Mouse (Mus musculus): ENCODE measurements around the gene Abca17.

The Abca17 gene

DNA sequence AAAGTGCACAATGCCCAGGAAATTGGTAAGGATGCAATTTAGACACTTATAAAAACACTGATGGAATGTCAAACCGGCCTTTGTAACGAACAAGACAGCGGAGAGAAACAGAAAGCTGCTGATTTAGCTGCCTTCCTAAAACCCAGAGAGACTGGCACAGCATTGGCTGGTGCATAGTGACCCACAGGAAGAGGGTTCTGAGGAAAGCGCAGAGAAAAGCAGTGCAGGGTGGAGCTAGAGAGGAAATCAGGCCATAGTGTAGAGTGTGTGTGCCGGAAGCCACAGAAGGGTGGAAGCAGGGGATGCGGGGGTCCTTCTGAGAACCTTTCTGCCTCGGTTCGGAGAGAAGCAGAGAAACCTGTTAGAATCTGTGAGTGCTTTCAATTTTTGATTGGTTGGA is 6.2 kb downstream of the Abca17 start:
- peak; percentile 35 for DNase-seq

DNA sequence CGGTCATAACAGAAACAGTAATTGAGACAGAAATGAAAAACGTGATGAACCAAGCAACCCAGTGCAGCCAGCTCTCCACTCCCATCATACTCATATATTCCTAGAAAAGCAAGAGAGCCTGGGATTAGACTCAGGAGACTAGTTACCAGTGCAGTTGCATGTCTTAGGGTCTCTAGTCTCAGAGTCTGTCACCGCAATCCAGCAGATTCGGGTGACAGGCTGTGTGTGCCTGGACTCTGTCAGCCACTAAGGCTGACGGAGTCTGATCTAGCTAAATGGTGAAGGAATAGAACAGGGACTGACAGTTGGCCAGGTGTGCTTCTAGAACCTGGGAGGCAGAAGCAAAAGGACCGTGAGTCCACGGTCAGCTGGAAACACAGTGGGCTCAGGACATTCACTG is 23.2 kb downstream of the Abca17 start:
- no peak for DNase-seq

DNA sequence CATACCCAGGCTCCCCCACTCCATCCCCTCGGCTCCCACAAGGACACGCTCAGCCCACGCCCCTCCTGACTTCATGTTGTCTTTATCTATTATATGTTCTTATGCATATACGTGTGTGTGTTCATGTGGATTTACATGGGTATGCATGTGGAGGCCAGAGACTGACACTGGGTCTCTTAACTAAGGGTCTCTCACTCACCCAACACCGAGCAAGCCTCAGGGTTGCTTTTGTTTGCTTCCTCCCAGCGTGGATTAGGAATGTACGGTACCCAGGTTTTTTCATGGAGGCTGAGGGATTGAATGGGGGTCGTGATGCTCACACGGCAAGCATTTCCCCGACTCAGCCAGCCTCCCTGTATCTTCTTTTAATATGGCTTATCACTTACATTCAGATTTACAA is 25.8 kb downstream of the Abca17 start:
- no peak for DNase-seq

DNA sequence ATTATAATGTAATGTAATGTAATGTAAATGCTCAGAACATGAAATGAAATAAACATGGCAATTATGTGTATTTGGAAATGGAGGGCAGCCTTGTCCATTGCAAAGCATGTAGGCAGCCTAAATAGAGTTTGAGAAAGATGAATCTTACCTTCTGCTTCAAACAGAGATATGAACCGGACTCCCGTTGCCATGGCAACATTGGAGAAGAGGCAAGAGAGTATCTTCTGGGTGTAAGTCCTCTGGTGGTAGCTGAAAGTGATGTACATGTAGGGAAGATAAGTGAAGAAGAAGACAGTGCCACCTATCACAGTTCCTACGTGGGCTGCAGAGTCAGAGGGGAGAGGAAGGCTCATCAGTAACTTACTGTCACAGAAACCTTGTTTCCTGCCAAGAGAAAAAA is 30.0 kb downstream of the Abca17 start:
- no peak for DNase-seq

DNA sequence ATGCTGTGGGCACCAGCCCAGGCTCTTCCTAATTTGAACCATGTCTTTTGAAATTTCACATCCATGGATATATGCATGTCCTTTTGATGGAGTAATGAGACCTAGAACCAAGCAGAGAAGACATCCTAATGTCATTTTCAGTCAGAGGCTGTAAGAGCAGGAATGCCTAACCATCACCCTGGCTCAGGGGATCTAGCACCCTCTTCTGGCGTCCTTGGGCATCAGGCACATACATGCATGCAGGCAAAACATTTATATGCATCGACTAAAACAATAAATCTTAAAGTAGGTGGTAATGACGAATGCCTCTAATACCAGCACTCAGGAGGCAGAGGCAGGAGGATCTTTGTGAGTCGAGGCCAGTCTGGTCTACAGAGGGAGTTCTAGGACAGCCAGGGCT is 43.4 kb downstream of the Abca17 start:
- DNase-seq: peak; percentile 42

DNA sequence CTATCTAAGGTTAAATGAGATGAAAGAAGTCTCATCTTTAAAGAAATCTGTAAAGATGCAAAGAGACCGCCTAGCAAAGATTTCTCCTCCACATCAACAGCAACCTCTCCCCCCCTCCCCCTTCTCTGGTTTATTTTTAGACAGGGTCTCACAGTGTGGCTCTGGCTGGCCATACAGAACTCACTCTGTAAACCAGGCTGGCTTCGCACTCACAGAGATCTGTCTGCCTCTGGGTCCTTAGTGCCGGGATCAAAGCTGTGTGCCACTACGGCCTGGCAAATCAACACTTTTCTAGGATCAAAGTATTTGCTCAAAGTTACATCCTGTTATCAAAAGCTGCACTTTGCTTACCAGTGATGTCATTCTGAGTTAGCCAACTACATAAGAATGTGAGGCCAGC is 50.2 kb downstream of the Abca17 start:
- no peak for DNase-seq

DNA sequence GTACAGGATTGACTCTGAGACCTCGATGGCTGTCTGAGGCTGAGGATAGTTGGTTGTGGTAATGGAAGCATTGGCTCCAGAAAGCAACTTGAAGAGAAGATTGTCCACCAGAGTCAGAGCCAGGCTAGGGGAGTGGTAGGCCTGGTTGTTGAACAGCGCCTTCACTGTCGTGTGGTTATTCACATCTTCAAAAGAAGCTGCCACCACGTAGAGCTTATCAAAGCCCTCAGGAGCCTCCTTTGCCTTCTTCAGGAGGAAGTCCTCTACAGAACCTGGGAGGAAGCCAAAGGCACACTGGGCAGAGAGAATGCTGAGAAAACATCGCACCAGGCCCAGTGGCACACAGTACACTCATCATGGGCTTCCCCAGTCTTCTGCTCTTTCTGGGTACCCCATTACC is 61.5 kb downstream of the Abca17 start:
- DNase-seq: no peak

DNA sequence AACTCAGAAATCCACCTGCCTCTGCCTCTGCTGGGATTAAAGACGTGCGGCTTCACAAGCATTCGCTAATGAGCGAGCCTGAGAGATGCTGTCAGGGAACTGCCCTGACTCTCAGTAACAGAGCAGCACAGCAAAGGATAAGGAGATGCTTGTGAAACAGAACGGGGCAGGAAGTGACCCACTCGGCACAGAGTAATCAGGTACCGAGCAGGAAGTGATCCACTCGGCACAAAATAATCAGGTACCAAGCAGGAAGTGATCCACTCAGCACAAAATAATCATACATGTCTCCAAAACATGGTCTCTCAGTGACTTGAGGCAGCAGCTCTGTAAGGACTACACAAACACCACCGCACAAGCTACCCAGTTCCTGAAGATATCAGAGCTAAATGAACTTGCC is 62.4 kb downstream of the Abca17 start:
- DNase-seq: no peak

DNA sequence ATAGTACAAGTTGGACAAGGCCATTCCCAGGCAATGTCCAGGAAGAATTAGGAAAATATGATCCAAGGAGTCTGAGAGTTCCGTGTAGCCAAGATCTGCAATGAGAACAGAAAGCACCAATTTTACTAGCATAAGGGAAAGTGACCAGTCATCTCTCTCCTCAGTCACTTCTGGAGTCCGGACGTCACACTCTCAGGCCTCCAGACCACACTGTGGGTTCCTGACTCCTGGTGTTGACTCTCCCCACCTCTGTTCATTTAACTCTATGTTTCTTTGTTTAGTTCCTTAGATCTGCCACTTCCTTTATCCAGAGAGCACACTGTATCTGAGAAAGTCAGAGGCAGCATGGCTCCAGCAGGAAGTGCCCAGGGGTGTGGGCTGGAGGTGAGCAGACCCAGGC is 65.2 kb downstream of the Abca17 start:
- no peak for DNase-seq

DNA sequence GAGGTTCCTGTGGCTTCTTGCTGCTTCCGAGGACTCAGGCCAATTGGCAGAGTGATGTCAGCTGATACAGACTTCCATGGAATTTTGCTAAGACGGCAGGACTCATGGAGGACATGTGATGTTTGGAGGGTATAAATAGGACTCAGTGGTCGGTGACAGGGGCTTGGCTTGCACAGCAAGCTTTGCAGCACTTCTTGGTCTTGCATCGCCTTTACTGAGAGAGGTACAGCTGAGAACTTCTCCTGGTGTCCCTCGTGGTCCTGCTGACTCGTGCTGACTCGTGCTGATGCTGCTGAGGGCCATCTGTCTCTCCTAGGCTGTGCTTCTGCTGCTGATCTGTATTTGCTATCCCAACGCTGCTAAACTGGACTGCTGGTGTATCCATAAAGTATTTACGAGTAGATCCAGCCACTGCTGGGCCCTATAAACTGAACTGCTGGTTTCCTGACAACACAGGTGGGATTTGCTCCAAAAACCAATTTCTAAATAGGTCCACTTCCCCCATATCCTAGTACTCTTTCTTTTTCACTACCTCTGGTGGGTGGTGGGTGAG is 67.5 kb downstream of the Abca17 start:
- no peak for DNase-seq

DNA sequence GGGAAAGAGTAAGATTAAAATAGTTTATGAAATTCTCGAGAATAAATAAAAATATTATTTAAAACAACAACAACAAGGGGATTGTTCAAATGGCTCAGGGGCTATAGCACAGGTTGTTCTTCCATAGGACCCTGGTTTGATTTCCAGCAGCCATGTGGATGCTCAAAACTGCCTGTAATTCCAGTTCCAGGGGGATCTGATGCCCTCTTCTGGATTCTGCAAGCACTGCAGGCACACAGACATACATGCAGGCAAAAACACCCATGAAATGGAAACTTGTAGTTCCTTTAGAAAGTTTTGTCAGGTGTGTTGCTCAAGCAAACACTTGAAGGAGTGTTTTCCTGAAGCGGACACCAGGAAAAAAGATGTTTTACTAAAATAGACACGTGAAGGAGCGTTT is 68.2 kb downstream of the Abca17 start:
- DNase-seq: peak; percentile 12

DNA sequence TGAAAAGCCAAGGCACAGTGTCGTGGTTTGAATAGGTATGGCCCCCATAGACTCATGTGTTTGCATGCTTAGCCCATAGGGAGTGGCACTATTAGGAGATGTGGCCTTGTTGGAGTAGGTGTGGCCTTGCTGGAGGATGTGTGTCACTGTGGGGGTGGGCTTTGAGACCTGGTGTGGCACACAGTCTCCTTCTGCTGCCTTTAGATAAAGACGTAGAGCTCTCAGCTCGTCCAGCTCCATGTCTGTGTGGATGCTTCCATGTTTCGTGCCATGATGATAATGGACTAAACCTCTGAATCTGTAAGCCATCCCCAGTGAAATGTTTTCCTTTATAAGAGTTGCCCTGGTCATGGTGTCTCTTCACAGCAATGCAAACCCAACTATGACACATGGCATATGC is 71.0 kb downstream of the Abca17 start:
- DNase-seq: no peak

DNA sequence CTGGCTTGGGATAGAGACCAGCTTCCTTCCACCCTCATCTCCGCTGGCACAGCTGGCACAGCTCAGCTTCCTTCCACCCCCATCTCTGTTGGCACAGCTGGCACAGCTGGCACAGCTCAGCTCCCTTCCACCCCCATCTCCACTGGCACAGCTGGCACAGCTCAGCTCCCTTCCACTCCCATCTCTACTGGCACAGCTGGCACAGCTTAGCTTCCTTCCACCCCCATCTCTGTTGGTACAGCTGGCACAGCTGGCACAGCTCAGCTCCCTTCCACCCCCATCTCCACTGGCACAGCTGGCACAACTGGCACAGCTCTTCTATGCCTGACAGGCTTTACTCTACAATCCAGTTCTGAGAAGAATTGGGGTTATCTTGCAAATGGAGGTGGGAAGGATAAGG is 83.7 kb downstream of the Abca17 start:
- DNase-seq: no peak

DNA sequence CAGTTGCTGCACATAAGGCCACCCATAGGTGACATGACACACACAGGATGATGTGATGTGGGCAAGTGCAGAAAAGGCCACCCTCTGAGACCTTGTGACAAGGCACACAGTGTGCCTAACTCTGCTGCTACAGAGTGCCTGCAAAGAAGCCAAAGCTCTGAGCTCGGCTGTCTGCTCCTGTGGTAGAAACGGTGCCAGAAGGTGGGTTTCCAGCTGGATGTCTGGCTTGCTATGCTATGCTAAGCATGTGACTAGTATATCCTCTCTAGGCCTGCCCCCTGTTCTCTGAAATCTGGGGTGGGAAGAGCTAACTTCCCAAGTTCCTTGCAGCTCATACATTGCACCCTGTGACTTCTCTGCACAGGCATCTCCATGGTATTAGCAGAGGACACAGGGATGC is 86.1 kb downstream of the Abca17 start:
- no peak for DNase-seq

DNA sequence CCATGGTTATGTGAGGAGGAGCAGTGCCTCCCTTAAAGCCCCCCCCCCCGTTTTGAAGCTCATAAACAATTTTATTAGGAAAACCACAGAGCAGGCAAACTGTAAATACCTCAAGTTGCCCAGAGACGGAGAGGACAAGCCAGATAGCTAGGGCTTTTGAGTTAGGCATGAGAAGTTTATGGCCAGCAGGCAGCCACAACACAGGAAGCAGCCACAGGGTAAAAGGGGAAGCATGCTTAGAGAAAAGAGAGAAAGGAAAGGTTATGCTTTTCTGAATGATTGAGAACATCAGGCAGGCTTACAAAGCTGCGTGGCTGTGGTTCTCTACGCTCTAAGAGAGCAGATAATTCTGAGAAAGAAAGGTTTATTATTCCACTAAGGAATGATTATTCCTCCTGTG is 90.4 kb downstream of the Abca17 start:
- DNase-seq: no peak

DNA sequence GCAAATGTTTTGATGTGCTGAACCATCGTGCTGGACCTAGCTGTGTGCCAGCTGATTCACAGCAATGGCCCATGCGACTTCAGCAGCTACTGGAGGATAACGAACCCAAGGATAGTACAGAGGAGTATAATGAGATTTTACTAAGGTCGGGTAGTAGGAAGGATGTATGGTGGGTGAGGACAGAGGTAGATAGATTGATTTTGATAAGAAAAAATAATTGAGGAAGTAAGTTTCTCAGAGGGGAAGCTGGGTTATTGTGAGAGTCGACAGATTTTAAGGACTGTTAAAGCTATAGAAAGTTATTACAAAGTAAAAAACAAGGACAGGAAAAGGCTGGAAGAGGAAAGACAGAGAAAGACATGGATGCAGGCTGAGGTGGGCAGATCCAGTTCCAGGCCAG is 91.2 kb downstream of the Abca17 start:
- no peak for DNase-seq

DNA sequence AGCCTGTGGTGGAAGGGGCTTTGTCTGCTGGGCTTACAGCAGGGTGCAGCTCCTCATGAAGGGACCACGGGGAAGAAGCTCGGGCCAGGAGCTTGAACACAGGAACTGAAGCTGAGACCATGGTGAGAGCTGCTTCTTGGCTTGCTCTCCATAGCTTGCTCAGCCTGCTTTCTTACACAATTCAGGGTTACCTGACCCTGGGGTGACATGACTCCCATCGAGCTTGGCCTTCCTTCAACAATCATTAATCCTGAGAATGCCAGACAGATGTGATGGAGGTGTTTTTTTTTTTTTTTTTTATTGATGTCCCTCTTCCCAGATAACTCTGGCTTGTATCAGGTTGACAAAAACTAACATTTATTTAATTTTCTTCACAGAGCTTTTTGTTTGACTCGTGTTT is 91.9 kb downstream of the Abca17 start:
- no peak for DNase-seq

DNA sequence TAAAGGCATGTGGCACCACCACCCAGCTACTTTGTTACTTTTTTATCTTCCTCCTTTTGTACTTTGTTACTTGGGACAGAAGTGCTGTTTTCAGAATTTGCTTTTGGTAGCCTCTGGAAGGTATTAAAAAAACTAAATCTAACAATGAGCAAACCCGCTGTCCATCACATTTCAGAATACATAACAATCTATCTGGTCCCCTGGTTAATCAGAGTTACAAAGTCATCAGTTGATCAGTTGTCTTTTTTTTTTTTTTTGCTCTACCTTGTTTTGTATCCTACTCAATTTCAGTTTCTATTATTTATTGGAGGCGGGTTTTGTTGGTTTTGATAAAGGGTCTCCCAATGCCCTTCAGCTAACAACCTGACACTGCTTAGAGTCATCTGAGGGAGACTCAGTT is 98.5 kb downstream of the Abca17 start:
- DNase-seq: no peak

DNA sequence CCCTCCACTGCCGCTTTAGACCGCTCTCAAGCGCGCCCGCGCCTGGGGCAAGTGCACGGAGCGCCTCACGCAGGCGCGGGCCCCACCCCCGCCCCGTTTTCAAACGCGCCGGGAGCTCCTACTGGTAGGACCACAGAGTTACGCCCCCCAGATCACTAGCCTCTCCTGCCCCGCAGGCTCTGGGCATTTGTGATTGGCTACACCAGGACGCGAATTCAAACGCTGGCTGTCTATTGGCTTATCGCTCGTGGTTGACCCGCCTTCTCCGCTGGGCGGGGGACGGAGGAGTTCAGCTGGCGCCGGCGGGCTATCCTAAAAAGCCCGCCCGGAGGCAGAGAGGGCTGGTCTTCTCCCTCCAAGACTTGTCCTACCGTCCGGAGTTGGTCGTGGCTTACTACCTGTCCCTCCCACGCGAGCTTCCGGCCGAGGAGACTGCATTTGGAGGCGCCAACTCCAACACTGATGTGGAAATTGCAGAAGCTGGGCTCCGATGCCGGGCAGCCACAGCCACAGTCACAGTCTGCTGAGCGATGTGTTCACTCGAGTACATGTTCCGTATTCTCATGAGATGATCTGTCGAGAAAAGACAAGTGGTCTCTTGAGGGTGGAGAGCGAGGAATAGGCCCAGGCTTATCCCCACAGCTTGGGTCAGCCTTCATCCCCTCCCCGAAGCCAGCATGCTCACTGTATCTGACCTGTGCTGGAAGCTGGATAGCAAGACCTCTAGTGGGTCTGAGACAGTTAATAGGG is 99.4 kb downstream of the Abca17 start, which contains the start of gene Ccnf:
TSS of gene Ccnf (minus strand) at position 165 of the 750 bp plus-strand sequence.
- peak; percentile 97 for DNase-seq

DNA sequence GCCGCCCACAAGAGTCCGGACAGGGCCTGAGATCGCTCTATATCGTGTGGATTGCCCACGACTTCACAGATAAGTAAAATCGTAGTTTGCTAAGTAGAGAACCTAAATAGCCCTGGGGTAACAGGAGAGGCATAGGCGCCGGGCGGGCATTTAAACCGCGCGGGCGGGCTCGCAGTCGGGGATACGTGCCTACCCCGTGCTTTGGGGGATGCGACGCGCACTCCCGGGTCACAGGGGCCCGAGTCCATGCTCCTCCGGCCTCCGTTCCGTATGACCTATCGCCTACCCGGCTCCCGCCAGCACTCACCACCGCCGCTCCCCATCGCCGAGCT is 99.9 kb downstream of the Abca17 start:
- DNase-seq: no peak

DNA sequence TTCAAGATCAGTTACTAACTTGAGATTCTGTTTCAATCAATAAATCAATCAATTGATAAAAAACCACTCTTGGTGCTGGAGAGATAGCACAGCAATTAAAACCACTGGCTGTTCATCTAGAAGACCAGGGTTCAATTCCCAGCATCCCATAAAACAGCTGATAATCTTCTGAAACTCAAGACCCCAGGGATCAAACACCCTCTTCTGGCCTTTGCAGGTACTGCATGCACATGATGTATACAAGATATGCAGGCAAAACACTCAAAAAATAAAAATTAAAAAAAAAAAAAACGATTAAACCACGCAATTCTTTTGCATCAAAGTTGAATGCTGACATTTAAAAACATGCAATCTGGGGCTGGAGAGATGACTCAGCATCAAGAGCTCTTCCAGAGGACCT is 102.2 kb downstream of the Abca17 start:
- peak; percentile 22 for DNase-seq

DNA sequence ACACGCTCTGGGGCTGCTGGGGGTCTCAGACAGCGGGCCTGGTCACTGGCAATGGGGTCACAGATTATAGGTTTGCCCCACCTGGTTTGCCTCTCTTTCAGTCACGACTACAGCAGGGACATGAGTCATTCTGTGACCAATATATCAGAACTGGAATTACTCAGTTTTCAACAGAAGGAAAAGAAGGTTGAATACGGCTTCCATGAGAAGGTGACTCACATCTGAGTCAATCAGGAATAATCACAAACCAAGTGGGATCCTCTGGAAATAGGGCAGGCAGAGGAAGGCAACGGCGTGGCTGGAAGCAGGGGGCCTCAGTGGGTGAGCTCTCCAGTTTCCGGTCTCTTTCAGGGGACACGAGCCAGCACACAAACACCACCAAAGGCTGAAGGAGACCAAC is 106.8 kb downstream of the Abca17 start:
- no peak for DNase-seq

DNA sequence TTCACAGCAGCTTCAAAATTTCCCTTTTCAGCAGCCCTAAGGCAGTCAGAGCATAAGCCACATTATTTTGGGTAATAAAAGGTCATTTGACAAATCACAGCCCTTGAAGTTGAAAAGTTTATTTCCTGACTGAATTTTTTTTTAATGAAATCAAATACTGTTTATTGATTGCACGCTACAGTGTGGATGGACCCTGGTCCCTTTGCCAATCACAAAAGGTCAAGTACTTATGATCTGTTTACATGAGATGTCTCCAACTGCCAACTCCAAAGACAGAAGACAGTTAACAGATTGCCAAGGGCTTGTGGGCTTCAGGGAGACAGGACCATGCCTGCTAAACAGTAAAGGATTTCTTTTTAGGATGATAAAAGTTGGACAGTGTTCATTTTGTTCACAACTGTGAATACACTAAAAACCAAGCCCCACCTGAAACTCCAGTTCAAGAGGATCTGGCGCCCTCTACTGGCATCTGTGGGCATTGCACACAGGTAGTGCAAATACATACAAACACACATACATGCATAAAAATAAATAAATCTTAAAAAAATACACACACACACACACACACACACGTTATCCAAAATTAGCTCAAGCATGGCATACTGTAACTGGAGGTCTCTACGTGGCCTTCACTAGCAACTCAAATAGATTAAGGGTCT is 107.4 kb downstream of the Abca17 start:
- DNase-seq: peak; percentile 44

DNA sequence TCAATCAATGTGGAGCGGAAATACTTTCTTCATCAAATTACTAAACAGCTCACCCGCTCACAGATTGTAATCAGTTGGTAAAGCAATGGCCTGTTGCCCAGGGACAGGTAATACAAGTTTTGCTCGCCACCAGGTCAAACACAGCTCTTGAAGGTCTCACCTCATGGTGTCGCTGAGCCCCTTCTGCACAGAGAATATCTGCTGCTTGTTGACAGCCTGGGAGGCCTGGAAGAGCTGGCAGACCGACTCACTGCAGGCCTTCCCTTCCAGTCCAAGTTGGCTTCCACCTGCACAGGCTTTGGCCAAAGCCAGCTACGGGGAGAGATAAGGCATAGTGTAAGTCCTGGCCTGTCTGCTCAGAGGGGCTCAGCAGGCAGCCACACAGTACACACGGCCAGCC is 113.9 kb downstream of the Abca17 start:
- DNase-seq: no peak

DNA sequence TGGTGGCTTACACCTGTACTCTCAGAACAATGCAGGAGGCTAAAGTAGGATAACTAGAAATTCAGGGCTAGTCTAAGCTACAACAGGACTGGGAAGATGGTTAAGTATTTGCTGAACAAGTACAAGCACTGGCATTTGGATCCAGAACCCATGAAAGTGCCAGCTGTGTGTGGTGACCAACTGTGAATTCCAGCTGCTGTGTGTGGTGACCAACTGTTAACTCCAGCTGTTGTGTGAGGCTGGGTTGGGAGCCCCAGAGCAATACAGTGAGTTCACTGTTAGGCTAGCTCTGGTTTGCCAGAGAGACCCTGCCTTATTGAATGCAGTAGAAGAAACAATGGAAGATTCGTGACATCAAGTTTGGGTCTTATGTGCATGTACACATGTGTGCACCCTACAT is 114.4 kb downstream of the Abca17 start:
- DNase-seq: no peak
